Mouse (Mus musculus): Measurements from ENCODE around the gene Gpr87. TPM values are rescaled to one million over a fixed set of nuclear protein-coding genes. Genes with fewer than 3 reads are reported as not detected.

Gpr87 gene
- 7.4 and 7.9 TPM in 2 replicates for polyA plus RNA-seq (2014; fragmentation: Nextera tagmentation; extraction: Ambion mirVana)

DNA sequence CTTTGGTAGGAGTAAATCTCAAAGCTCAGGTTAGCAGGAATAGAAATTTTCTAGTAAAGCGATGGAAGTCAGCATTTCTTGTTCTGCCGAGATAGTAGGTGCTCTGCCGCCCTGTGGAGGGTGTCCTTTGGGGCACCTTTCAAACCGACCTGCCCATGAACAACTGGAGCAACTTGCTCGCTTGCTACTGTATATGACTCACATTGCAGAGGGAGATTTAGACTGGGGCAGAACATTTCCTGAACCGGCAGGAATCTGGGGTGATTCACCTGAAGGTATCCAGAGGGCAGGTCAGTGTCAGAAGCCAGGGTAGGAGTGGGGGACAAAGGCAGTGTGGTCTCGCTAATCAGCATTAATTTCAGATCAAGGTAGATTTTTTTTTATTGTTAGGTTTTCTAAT is at the start of gene Gpr87:
TSS of gene Gpr87 (minus strand) at position 167 of the 400 bp plus-strand sequence.
- WGBS = 72% methylated on average over 7 of the region's 7 CpGs
- DNase-seq (ENCODE audit: low spot score) (no peak), ATAC-seq (ENCODE audit: low read depth) (no peak)
- Histone ChIP-seq H3K27ac (replicated peaks; ENCODE audit: low read depth, low read length) (peak within 1 kb of the TSS; percentile 74), H3K4me3 (ENCODE audit: low read depth, low read length) (no peak within 1 kb of the TSS; the same call in 1 of the 2 replicates), H3K36me3 (ENCODE audit: control insufficient read depth, insufficient read depth, low read length) (no peaks in the 10 kb centered on the region), H3K4me1 (ENCODE audit: control insufficient read depth, insufficient read depth, low read length) (no peaks in the 10 kb centered on the region), H3K9me3 (ENCODE audit: control insufficient read depth, low read length) (no peaks in the 10 kb centered on the region), H3K4me2 (ENCODE audit: low read depth, low read length) (no peak within 1 kb of the TSS), H3K27me3 (replicated peaks; ENCODE audit: control insufficient read depth, insufficient read depth, low read length) (no peaks in the 10 kb centered on the region), H3K9ac (ENCODE audit: low read depth, low read length) (no peak within 1 kb of the TSS)

DNA sequence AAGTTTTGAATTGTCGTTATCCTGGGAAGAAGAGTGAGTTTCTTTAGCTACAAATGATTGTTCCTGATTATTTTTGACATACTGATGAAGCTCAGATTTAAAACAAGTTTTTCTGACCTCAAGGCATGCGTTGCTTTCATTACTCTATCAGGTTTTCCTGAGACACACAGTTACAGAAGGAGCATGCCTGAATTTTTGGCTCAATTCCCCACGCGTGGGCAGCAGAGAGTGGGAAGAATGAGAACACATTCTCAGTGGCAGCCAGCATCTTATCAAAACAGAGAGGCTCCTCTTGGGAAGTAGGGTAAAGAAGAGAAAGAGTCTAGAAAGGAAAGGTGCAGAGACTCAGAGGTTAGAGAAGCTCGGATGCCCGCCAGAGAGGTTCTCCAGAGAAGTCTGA is 48.5 kb upstream of the Gpr87 start:
- H3K4me1 ChIP-seq (ENCODE audit: control insufficient read depth, insufficient read depth, low read length) = no peaks in the 10 kb centered on the region
- 52% methylated on average over 6 of the region's 6 CpGs for WGBS
- no peaks in the 10 kb centered on the region for H3K36me3 ChIP-seq (ENCODE audit: control insufficient read depth, insufficient read depth, low read length)
- H3K27me3 ChIP-seq (replicated peaks; ENCODE audit: control insufficient read depth, insufficient read depth, low read length) = no peaks in the 10 kb centered on the region
- H3K9me3 ChIP-seq (ENCODE audit: control insufficient read depth, low read length) = no peaks in the 10 kb centered on the region
- H3K9ac ChIP-seq (ENCODE audit: low read depth, low read length) = no peak overlapping the region
- ATAC-seq (ENCODE audit: low read depth) = no peak
- H3K4me2 ChIP-seq (ENCODE audit: low read depth, low read length) = no peak overlapping the region
- no peak overlapping the region for H3K4me3 ChIP-seq (ENCODE audit: low read depth, low read length)
- DNase-seq (ENCODE audit: low spot score) = peak; percentile 26
- no peak overlapping the region for H3K27ac ChIP-seq (replicated peaks; ENCODE audit: low read depth, low read length)

DNA sequence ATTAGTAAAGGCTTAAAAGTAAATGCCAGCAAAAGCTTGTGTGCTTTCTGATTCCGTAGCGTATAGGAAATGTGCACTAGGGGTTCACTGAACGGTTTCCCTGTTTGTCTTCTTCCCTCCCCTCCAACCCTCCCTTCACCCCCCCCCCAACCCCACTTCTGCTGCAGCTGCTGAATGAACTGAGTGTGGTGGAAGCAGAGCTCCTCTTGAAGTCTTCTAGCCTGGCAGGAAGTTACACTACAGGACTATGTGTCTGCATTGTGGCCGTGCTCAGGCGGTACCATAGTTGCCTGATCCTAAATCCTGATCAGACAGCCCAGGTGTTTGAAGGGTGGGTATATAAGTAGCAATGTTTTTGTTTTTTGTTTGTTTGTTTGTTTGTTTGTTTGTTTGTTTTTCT is 40.0 kb upstream of the Gpr87 start:
- H3K9ac ChIP-seq (ENCODE audit: low read depth, low read length) = no peak overlapping the region
- no peak for DNase-seq (ENCODE audit: low spot score)
- no peaks in the 10 kb centered on the region for H3K9me3 ChIP-seq (ENCODE audit: control insufficient read depth, low read length)
- H3K4me2 ChIP-seq (ENCODE audit: low read depth, low read length) = no peak overlapping the region
- H3K36me3 ChIP-seq (ENCODE audit: control insufficient read depth, insufficient read depth, low read length) = no peaks in the 10 kb centered on the region
- no peak overlapping the region for H3K27ac ChIP-seq (replicated peaks; ENCODE audit: low read depth, low read length)
- H3K4me1 ChIP-seq (ENCODE audit: control insufficient read depth, insufficient read depth, low read length) = no peaks in the 10 kb centered on the region
- WGBS = 64% methylated on average over 5 of the region's 5 CpGs
- H3K4me3 ChIP-seq (ENCODE audit: low read depth, low read length) = no peak overlapping the region
- ATAC-seq (ENCODE audit: low read depth) = no peak
- no peaks in the 10 kb centered on the region for H3K27me3 ChIP-seq (replicated peaks; ENCODE audit: control insufficient read depth, insufficient read depth, low read length)

DNA sequence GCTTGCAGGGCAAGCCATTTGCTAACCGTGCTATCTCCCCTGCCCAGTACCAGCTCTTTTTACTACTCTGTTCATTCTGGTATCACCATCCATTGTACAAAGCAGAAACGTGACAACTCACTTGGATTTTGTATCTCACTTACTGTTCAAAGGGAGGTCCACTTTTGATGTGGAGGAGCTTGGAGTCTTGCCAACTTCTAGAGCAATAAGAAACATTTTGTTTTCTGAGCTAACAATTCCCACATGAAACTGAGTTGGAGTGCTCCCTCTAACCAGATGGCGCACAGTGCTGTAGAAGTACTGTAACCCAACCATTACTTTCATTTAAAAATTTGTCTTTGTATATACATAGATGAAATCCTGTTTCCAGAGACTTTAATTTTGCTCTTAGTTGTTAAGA is 36.0 kb upstream of the Gpr87 start:
- WGBS = 42% methylated on average over 3 of the region's 3 CpGs

DNA sequence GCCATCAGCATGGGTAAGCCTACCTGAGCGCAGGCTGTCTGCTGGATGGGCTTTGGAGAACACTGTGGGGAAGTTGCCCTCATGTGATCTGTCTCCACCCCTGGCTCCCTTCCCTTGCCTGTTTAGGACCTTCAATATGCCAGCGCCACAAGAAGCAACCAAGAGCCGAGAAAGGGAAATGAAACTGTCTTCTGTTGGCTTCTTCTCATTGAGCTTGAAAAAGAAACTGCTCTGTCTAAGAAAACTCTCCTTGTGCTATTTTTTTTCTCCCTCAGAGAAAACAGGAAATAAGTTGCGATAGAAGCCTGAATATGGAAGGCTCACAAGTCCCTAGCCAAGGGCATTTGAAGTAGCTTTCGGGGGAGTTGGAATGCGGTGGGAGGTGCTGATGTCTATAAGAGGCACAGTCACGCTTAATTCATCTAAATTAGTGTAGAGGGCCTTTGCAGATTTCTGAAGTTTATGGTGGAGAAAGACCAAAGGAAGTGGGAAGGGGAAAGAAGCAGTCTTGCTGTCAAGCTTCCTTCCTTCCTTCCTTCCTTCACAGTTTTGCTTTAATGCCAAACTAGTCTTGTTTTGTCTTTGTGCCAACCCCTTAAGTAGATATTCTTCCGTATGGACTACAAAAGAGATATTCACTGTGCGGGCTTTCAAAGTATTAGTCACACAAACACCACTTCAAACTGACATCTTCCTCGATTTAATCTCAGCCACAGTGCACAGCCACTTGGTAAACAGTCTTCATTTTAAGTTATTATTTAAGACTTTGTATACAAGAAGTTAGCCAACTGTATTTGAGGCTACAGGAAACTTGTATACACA is 34.0 kb upstream of the Gpr87 start:
- 44% methylated on average over 10 of the region's 10 CpGs for WGBS
- Histone ChIP-seq H3K4me1 (ENCODE audit: control insufficient read depth, insufficient read depth, low read length) (peaks cover 9% of the 10 kb centered on the region), H3K27ac (replicated peaks; ENCODE audit: low read depth, low read length) (peak overlapping the region; percentile 58), H3K27me3 (replicated peaks; ENCODE audit: control insufficient read depth, insufficient read depth, low read length) (no peaks in the 10 kb centered on the region), H3K4me2 (ENCODE audit: low read depth, low read length) (no peak overlapping the region), H3K36me3 (ENCODE audit: control insufficient read depth, insufficient read depth, low read length) (no peaks in the 10 kb centered on the region), H3K4me3 (ENCODE audit: low read depth, low read length) (no peak overlapping the region), H3K9me3 (ENCODE audit: control insufficient read depth, low read length) (no peaks in the 10 kb centered on the region), H3K9ac (ENCODE audit: low read depth, low read length) (no peak overlapping the region)
- DNase-seq (ENCODE audit: low spot score) = peak; percentile 71
- ATAC-seq (ENCODE audit: low read depth) = peak; percentile 30; the same call in 1 of the 2 replicates

More for the DNA sequence above, 36.0 kb upstream of the Gpr87 start:
- DNase-seq (ENCODE audit: low spot score) (peak; percentile 73), ATAC-seq (ENCODE audit: low read depth) (no peak)
- no peak overlapping the region for H3K4me3 ChIP-seq (ENCODE audit: low read depth, low read length)
- H3K4me2 ChIP-seq (ENCODE audit: low read depth, low read length) = no peak overlapping the region
- no peak overlapping the region for H3K9ac ChIP-seq (ENCODE audit: low read depth, low read length)
- H3K4me1 ChIP-seq (ENCODE audit: control insufficient read depth, insufficient read depth, low read length) = peaks cover 9% of the 10 kb centered on the region
- no peaks in the 10 kb centered on the region for H3K27me3 ChIP-seq (replicated peaks; ENCODE audit: control insufficient read depth, insufficient read depth, low read length)
- H3K9me3 ChIP-seq (ENCODE audit: control insufficient read depth, low read length) = no peaks in the 10 kb centered on the region
- H3K27ac ChIP-seq (replicated peaks; ENCODE audit: low read depth, low read length) = no peak overlapping the region
- no peaks in the 10 kb centered on the region for H3K36me3 ChIP-seq (ENCODE audit: control insufficient read depth, insufficient read depth, low read length)

DNA sequence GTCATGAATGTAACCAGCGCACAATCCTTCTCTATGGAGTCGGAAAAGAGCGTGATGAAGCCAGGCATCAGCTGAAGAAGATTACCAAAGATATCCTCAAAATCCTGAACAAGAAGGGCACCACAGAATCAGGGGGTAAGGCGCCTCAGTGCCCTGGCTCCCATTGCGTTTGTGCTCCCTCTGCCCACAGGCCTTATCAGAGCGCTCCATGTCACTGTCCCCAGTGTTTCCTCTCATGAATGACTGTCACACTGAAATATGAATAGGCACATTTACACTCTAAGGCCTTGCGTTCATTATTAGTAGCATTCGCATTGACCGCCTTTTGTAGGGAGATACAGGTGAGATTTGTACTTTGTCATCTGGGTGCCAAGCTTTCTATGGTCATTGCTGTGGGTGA is 32.8 kb upstream of the Gpr87 start:
- no peaks in the 10 kb centered on the region for H3K27me3 ChIP-seq (replicated peaks; ENCODE audit: control insufficient read depth, insufficient read depth, low read length)
- no peak for ATAC-seq (ENCODE audit: low read depth)
- no peak for DNase-seq (ENCODE audit: low spot score)
- H3K36me3 ChIP-seq (ENCODE audit: control insufficient read depth, insufficient read depth, low read length) = no peaks in the 10 kb centered on the region
- WGBS = 97% methylated on average over 9 of the region's 9 CpGs
- peaks cover 9% of the 10 kb centered on the region for H3K4me1 ChIP-seq (ENCODE audit: control insufficient read depth, insufficient read depth, low read length)
- H3K9ac ChIP-seq (ENCODE audit: low read depth, low read length) = no peak overlapping the region
- no peak overlapping the region for H3K4me2 ChIP-seq (ENCODE audit: low read depth, low read length)
- H3K27ac ChIP-seq (replicated peaks; ENCODE audit: low read depth, low read length) = no peak overlapping the region
- H3K4me3 ChIP-seq (ENCODE audit: low read depth, low read length) = no peak overlapping the region
- no peaks in the 10 kb centered on the region for H3K9me3 ChIP-seq (ENCODE audit: control insufficient read depth, low read length)

DNA sequence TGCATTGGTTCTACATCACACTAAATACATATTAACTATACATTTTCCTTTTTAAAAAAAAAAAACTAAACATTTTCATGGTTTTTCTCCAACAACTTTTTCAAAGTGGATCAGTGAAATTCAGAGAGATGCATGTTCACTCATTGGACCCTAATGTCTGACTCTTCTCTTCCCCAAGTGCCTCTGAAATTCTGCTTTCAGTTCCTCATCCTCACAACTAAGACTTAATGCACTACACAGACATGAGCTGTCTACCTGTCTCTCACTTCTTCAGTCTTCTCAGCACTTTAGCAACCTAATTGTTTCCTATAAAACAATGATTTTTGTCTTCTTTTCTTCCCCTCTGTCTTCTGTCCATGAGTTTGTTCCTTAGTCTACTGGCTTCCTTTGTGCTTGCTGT is 30.5 kb upstream of the Gpr87 start:
- DNase-seq (ENCODE audit: low spot score) = no peak

DNA sequence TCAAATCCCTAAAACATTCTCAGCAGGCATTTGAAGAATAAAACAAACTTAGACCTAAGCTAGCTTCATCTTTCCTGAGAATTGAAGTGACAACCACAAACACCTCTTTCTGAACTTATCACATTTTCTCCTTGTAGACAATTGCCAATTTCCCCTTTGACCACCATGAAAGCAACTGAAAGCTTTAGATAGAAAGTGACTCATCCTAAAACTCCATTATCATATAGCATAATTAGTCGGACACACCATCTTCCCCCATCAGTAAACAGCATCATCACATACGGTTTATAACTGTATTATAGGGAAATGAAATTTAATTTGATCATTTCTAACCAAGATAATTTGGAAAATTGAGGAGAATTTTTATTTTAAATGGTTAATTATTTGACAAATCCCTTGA is 27.4 kb upstream of the Gpr87 start:
- Histone ChIP-seq H3K4me1 (ENCODE audit: control insufficient read depth, insufficient read depth, low read length) (no peaks in the 10 kb centered on the region), H3K27me3 (replicated peaks; ENCODE audit: control insufficient read depth, insufficient read depth, low read length) (no peaks in the 10 kb centered on the region), H3K4me3 (ENCODE audit: low read depth, low read length) (no peak overlapping the region), H3K4me2 (ENCODE audit: low read depth, low read length) (no peak overlapping the region), H3K27ac (replicated peaks; ENCODE audit: low read depth, low read length) (no peak overlapping the region), H3K36me3 (ENCODE audit: control insufficient read depth, insufficient read depth, low read length) (no peaks in the 10 kb centered on the region), H3K9me3 (ENCODE audit: control insufficient read depth, low read length) (no peaks in the 10 kb centered on the region), H3K9ac (ENCODE audit: low read depth, low read length) (no peak overlapping the region)
- DNase-seq (ENCODE audit: low spot score) (no peak), ATAC-seq (ENCODE audit: low read depth) (no peak)
- 84% methylated on average over 2 of the region's 2 CpGs for WGBS

More for the DNA sequence above, 30.5 kb upstream of the Gpr87 start:
- Histone ChIP-seq H3K4me1 (ENCODE audit: control insufficient read depth, insufficient read depth, low read length) (peaks cover 9% of the 10 kb centered on the region), H3K9me3 (ENCODE audit: control insufficient read depth, low read length) (no peaks in the 10 kb centered on the region), H3K27me3 (replicated peaks; ENCODE audit: control insufficient read depth, insufficient read depth, low read length) (no peaks in the 10 kb centered on the region), H3K4me2 (ENCODE audit: low read depth, low read length) (no peak overlapping the region), H3K4me3 (ENCODE audit: low read depth, low read length) (no peak overlapping the region), H3K9ac (ENCODE audit: low read depth, low read length) (no peak overlapping the region), H3K36me3 (ENCODE audit: control insufficient read depth, insufficient read depth, low read length) (no peaks in the 10 kb centered on the region), H3K27ac (replicated peaks; ENCODE audit: low read depth, low read length) (no peak overlapping the region)
- ATAC-seq (ENCODE audit: low read depth) = no peak

DNA sequence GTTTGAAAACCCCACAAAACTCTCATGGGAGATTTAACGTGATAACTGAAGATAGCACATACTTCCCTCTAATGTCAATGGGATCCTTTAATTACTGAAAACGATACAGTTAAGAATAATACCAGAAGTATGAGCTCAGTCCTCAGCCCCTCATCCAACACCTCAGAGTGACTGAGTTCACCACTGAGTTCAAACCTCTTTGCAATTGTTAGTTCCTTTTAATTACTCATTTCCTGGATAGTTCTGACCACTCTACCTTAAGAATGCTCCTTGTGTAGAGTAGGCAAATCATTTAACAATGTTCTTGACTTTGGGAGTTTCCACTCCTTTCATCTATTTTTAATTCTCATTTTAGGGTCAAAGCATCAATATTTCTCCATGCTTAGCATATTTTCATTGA is 24.4 kb upstream of the Gpr87 start:
- Histone ChIP-seq H3K27ac (replicated peaks; ENCODE audit: low read depth, low read length) (no peak overlapping the region), H3K27me3 (replicated peaks; ENCODE audit: control insufficient read depth, insufficient read depth, low read length) (no peaks in the 10 kb centered on the region), H3K4me3 (ENCODE audit: low read depth, low read length) (no peak overlapping the region), H3K36me3 (ENCODE audit: control insufficient read depth, insufficient read depth, low read length) (no peaks in the 10 kb centered on the region), H3K4me2 (ENCODE audit: low read depth, low read length) (no peak overlapping the region), H3K9me3 (ENCODE audit: control insufficient read depth, low read length) (no peaks in the 10 kb centered on the region), H3K4me1 (ENCODE audit: control insufficient read depth, insufficient read depth, low read length) (no peaks in the 10 kb centered on the region), H3K9ac (ENCODE audit: low read depth, low read length) (no peak overlapping the region)
- DNase-seq (ENCODE audit: low spot score) (no peak), ATAC-seq (ENCODE audit: low read depth) (no peak)
- 73% methylated on average over 2 of the region's 2 CpGs for WGBS
